Mouse (Mus musculus): ENCODE data around the gene Wdr93.
"Not testable (repeated sequence)": the region's sequence is repeated elsewhere in the genome, so short reads cannot be mapped to it uniquely, and the experiment has no call there.

The Wdr93 gene

GRCm38 (mm10) chr7:79747659-79748058 is 4.7 kb downstream of the Wdr93 start:
- in situ Hi-C loops (cut with MboI, MseI), result no loop called here

DNA sequence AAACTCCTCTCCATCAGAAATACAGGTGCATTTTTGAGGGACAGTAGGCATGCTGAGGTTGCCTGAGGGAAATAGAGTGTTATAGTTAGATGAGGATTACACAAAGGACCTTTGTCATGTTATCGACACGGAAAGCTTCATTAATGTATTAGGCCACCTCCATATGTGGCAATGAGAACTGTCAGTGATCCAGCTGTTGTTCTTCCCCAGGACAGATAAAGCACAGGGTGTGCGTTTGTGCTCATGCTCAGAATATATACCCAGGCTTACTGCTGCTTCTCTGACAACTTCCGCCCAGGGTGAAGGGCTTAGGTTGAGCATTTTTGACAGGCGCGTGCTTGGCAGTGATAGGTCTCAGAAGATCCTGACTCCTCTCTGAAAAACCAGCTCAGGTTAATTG is 6.5 kb downstream of the Wdr93 start:
- in situ Hi-C loops (cut with MboI, MseI), result no loop called here

- in situ Hi-C loops (cut with MboI, MseI), result no loop called here
These were observed 13.4 kb downstream of the Wdr93 start for GRCm38 (mm10) chr7:79756334-79756733.

DNA sequence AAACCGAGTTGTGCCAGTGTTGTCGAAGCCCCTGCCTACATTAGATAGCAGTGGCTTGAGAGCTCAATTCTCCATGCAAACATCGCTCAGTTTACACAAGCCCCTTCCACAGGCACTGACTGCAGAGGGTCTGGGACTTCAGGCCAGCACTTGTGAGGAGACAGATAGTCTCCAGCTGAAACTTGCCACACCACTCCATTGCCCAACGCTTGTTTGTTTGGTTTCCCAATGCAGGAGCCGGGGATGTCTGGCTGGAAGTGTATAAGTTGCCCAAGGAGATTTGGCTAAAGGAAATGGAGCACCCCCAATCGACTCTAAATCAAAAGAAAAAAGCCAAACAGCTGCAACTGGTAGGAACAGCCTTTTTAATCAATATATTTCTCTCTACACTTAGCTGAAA is 15.2 kb downstream of the Wdr93 start:
- in situ Hi-C loops (cut with MboI, MseI), result no loop called here

DNA sequence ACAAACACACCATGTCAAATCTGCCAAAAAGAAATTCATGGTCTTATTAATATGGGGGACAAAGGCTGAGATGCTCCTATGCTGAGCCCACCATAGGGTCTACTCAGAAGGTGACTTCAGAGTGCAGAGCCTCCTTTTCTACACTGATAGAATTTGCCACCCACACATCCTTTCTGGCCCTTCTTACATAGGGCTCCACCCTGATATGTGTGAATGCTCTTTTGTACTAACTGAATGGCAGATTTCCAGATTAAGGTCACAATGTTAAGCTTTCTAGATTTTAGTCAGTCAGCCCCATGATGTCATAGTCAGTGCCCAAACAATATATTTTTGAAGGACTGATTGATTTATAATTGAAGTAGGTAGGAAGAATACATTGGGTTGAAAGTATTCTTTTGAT is 16.8 kb downstream of the Wdr93 start:
- in situ Hi-C loops (cut with MboI, MseI), result no loop called here

DNA sequence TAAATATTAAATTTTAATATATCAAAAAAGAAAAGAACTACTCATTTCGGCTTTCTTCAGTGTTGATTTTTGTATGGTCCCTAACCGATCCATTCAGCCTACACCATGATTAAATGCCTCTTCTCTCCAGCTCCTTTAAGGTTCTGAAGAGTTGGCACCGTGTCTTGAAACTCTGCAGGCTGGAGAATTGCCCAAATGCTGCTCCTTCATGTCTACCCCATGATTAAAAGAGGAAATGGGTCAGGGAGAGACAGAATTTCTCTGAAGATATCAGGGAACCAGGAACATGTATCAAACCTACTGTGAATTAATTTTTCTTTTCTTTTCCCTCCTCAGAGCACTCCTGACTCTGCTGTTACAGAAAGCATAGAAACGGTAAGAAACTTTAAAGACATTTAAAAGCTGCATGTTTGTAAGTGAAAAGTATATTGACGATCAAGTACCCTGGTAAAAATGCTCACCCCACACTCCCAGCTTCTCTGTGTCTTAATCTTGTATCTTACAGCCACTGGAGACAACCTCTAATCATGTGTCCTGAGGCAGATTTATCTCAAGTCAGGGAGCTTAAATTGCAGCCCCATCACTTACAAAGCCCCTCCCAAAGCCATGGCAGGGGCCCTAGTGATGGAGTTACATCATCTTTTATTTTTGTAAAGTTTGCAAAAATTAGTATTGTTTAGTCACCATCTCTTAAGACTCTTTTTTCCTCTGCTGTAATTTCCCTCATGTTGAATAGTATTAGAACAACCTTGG is 18.3 kb downstream of the Wdr93 start:
- in situ Hi-C loops (cut with MboI, MseI), result no loop called here

DNA sequence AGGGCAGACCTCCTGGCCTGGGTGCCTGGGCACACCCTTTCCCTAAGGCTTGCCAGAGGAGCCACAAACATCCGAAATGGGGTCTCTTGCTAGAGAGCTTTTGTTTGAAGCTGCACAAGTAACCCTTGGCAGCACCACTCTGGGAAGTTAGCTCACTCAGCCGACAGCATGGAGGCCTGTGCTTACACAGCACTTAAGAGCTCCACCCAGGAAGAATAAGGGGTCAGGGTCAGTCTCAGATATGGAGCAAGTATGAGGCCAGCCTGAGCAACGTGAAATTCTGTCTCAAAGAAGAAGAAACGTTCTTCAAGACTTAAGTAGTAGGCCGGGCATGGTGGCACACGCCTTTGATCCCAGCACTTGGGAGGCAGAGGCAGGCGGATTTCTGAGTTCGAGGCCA is 19.1 kb downstream of the Wdr93 start:
- in situ Hi-C loops (cut with MboI, MseI), result no loop called here

- in situ Hi-C loops (cut with MboI, MseI), result no loop called here
These were observed 23.0 kb downstream of the Wdr93 start for GRCm38 (mm10) chr7:79765991-79766390.

- in situ Hi-C loops (cut with MboI, MseI), result no loop called here
These were observed 26.7 kb downstream of the Wdr93 start for GRCm38 (mm10) chr7:79769664-79770063.

- in situ Hi-C loops (cut with MboI, MseI), result no loop called here
These were observed 28.9 kb downstream of the Wdr93 start for GRCm38 (mm10) chr7:79771561-79772512.

- in situ Hi-C loops (cut with MboI, MseI), result no loop called here
These were observed 38.0 kb downstream of the Wdr93 start for GRCm38 (mm10) chr7:79780647-79781626.

DNA sequence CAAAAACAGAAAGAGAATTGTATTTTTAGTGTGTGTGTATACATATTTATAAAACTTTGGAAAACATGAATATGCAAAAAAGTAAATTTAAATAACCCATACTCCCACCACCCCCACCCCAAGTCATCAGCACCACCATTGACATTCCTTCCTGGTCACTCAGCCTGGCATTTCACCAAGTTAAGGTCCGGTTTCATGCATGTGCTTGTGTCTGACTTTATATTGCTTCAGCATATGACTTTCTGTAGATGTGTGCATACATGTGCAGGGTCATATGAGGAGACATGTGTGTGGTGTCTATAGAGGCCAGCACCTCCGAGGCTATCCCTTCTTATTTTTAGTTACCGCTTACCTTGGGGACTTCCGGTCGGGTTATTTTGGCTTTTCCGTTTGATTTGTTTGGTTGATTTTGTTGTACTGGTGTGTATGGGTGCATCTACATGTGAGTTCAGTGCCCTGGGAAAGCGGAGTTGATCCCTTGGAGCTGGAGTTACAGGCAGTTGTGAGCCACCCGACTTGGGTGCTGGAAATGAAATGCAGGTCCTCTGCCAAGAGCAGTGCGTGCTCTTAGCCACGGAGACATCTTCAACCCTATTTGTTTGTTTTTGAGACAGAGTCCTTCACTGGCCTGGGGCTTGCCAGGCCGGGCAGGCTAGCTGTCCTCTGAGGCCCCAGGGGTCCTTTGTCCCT is 39.0 kb downstream of the Wdr93 start:
- in situ Hi-C loops (cut with MboI, MseI), result no loop called here

DNA sequence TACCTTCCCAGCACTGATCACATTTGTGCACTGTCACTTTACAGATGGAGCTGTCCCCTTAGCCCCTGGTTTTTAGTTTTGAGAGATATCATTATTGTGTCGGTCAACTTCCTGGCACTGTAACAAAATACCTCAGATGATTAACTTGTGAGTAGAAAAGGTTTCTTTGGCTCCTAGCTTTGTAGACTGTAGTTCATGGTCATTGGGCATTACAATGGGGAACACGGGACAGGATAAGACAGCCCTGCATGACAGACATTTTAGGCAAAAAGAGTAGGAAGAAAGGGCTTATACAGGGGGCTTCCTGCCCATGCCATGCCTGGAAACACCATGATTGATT is 39.5 kb downstream of the Wdr93 start:
- in situ Hi-C loops (cut with MboI, MseI), result no loop called here

GRCm38 (mm10) chr7:79786295-79786694 is 43.3 kb downstream of the Wdr93 start:
- in situ Hi-C loops (cut with MboI, MseI), result no loop called here

- in situ Hi-C loops (cut with MboI, MseI), result not testable (repeated sequence)
These were observed 46.8 kb downstream of the Wdr93 start for GRCm38 (mm10) chr7:79789812-79790211.

DNA sequence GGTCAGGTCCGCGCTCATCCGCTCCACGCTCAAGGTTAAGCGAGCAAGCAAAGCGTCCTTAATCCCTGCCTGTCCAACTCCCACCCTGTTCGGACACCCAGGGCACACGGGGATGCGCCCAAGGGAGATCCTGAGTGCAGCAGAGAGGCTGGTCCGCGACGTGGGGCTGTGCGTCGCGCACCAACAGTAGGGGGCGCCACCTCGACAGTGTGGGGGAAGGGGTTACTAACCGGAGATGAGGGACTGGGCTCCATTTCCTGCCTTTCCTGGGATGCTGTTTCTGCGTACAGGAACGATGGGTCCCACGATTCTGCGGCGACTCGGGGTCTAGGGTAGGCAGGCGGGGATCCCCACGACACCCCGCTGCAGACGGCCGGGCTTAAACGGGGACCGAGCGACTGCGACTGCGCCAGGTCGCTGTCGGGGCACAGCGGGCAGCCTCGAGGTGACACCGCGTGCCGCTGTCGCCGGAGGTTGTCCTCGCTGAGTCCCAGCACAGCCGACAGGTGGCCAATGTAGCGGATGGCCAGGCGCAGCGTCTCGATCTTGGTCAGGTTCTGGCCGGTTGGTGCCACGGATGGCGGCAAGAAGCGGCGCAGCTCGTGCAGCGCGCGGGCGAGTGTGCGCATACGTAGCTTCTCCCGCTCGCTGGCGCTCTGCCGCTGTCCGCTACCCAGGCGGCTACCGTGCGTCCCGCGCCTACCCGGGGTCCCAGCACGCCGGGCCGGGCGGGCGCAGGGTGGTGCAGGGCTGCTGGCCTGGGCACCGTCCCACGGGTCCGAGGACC is 49.9 kb downstream of the Wdr93 start:
- in situ Hi-C loops (cut with MboI, MseI), result no loop called here

DNA sequence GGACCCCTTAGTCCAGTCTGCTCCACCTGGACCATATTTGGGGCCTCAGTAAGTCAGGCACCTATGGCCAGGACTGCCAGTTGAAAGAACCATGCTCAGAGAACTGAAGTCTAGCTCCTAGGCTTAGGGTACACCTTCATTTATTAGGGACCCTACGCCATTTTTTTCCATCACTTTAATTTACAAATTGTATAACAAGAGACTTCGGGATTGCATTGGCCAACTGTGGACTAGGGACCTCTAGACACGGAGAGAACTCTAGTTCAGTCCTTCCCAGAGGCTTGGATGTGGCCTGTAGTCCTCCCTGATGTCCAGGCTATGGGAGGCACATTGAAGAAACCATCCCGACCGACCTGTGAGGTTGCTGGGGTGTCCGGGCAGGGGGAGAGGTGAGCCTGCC is 50.7 kb downstream of the Wdr93 start, which contains the start of gene Mesp1:
Gene Mesp1 (minus strand): TSS at position 101 of the 400 bp plus-strand sequence.
- in situ Hi-C loops (cut with MboI, MseI), result no loop called here

DNA sequence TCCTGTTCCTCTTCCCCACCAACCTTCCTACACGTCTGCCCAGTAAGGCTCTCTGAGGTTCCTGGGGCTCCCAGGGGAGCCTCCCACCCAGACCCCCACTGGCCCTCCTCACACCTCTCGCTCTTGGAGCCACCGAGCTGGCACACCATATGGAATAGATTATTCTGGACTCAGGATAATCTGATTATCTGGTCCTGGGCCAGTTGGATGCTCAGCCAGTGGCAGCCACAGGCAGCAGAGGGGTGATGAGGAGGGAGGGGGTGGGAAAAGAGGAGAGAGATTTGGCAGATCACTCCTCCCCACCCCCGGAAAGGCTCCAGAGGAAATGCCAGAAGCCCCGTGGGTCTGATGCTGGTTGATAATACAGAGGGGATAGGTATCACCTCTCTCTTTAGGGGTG is 55.6 kb downstream of the Wdr93 start:
- in situ Hi-C loops (cut with MboI, MseI), result loop anchor here in 1 of 2 experiments (5.0 kb wide), 1 partner anchor 109 kb away; no protein-coding TSS in a partner anchor

GRCm38 (mm10) chr7:79799048-79799447 is 56.1 kb downstream of the Wdr93 start:
- in situ Hi-C loops (cut with MboI, MseI), result loop anchor here in 1 of 2 experiments (5.0 kb wide), 1 partner anchor 108 kb away; no protein-coding TSS in a partner anchor

DNA sequence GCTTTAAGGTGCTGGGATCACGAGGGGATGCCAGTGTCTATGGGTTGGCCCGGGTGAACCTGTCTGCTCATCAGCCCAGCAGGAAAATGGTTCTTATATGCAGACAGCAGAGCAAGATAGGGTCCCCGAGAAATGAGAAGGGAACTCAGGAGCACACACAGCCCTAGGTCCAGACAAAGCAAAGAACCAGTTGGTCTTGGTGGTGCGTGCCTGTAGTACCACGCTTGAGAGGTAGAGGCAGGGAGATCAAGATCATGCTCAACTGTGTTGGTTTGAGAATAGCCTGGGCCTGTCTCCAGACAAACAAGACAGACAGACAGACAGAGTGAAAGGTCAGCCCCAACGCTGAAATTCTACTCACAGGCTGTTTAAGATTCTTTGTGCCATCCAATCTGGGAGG is 56.5 kb downstream of the Wdr93 start:
- in situ Hi-C loops (cut with MboI, MseI), result loop anchor here in 1 of 2 experiments (5.0 kb wide), 1 partner anchor 108 kb away; no protein-coding TSS in a partner anchor

Data from T-helper 17 cell (primary cell).